Mouse (Mus musculus): ENCODE data around the gene Mri1.

The Mri1 gene

GRCm38 (mm10) chr8:84202466-84202865 lies 54.7 kb downstream of the Mri1 start:
- peak; percentile 53 for DNase-seq

- DNase-seq, result peak; percentile 47
These were observed 55.4 kb downstream of the Mri1 start for GRCm38 (mm10) chr8:84201545-84202245.

GRCm38 (mm10) chr8:84200652-84201544 lies 56.2 kb downstream of the Mri1 start:
- DNase-seq, result peak; percentile 77

- DNase-seq, result no peak
These were observed 57.0 kb downstream of the Mri1 start for GRCm38 (mm10) chr8:84200126-84200555.

Measured in liver (tissue).